Mouse (Mus musculus) heart, embryonic 12.5 days (tissue): ENCODE measurements around the gene Prpf38b. TPM values are rescaled to one million over a fixed set of nuclear protein-coding genes. Genes with fewer than 3 reads are reported as not detected.

Experiments
- ATAC-seq: fragments of 200-750 bp; cut with Nextera tagmentation; 2 replicates; pipeline ENCODE4 v1.8.0; 2017; ENCODE audit warnings: moderate TSS enrichment, moderate library complexity; ENCODE audit not compliant: insufficient number of reproducible peaks, low FRiP score
- H3K27ac ChIP-seq: fragments of 300-500 bp; sonication (generic); 2 replicates; pipeline ENCODE4 v1.5.1; 2016; ENCODE audit warnings: mild to moderate bottlenecking, moderate library complexity; ENCODE audit not compliant: poor library complexity, severe bottlenecking
- H3K27me3 ChIP-seq: fragments of 300-500 bp; sonication (generic); replicated peaks from 2 replicates; pipeline ENCODE4 v1.6.1; 2016; ENCODE audit warnings: mild to moderate bottlenecking, moderate library complexity
- H3K36me3 ChIP-seq: fragments of 300-500 bp; sonication (generic); 2 replicates; pipeline ENCODE4 v1.6.1; 2016; ENCODE audit warnings: mild to moderate bottlenecking, moderate library complexity
- H3K4me1 ChIP-seq: fragments of 300-500 bp; sonication (generic); replicated peaks from 2 replicates; pipeline ENCODE4 v1.6.1; 2016; ENCODE audit warnings: mild to moderate bottlenecking
- H3K4me2 ChIP-seq: fragments of 300-500 bp; sonication (generic); 2 replicates; pipeline ENCODE4 v1.6.1; 2016; ENCODE audit warnings: mild to moderate bottlenecking, moderate library complexity
- H3K4me3 ChIP-seq: fragments of 300-500 bp; sonication (generic); 2 replicates; pipeline ENCODE4 v1.5.1; 2016; ENCODE audit warnings: mild to moderate bottlenecking
- H3K9ac ChIP-seq: fragments of 300-500 bp; sonication (generic); 2 replicates; pipeline ENCODE4 v1.6.1; 2016; ENCODE audit warnings: mild to moderate bottlenecking, moderate library complexity
- H3K9me3 ChIP-seq: fragments of 300-500 bp; sonication (generic); replicated peaks from 2 replicates; pipeline ENCODE4 v1.6.1; 2016; ENCODE audit warnings: mild to moderate bottlenecking, moderate library complexity
- whole genome bisulfite sequencing: fragments of 180-500 bp; shearing (Covaris S2); methylation state at CpG from one replicate; pipeline ENCODE4 v1.1.7; 2016; 5-methylcytosine and 5-hydroxymethylcytosine counted together
- polyA plus RNA-seq: library from polyadenylated mRNA; unstranded; fragments of >200 nt; fragmentation: Nextera tagmentation; extraction: Ambion mirVana; gene quantifications from 2 replicates; pipeline ENCODE4 v1.2.1, GENCODE M21; 2016

Gene Prpf38b
- polyA plus RNA-seq, 1 experiment from 2014 or later = 72.6 TPM

DNA sequence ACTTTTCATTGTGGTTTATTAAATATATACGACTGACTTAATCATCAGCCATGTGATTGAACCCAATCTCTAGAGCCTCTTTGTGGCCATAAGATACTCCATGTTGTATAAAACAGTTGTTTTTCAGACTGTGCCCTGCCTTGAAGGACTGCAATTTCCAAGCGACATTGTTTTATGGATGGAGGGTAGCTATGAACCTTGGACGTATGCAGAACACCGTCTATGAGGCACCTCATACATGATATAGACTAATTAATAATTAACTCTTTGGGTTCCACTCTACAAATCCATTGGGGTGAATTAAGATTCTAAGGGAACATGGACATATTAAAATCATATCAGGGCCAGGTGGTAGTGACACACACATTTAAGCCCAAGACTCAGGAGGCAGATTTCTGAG lies 14.2 kb upstream of the Prpf38b start:
- Histone ChIP-seq H3K9me3 (peaks cover 4% of the 10 kb centered on the region; the same call in 1 of the 2 replicates), H3K4me3 (no peak overlapping the region), H3K27ac (no peak overlapping the region), H3K9ac (no peak overlapping the region), H3K4me2 (no peak overlapping the region), H3K36me3 (no peaks in the 10 kb centered on the region), H3K27me3 (no peaks in the 10 kb centered on the region), H3K4me1 (no peaks in the 10 kb centered on the region)
- 86% methylated on average over 4 of the region's 4 CpGs for WGBS
- ATAC-seq = no peak

DNA sequence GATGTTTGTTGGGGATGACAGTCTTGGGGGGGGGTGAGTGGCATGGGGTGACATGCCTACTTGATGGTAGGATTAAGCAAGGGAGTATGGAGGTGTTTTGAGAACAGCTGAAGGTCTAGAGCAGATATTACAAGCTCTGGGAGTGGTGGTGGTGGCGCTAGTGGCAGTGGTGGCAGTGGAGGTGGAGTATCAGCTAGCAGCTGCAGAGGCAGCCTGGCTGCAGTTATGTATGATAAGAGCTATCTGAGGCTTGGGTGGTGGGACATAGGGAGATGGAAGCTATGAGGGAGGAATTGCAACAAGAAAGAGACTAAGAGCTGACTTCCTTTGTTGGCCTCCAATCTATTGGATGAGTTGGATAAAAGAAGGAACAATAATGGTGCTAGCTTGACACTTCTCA lies 10.3 kb upstream of the Prpf38b start:
- no peaks in the 10 kb centered on the region for H3K9me3 ChIP-seq
- ATAC-seq = 0 out of 2 replicates have a peak, but pooled peaks have one; percentile 42
- H3K4me3 ChIP-seq = no peak overlapping the region
- no peak overlapping the region for H3K4me2 ChIP-seq
- no peaks in the 10 kb centered on the region for H3K4me1 ChIP-seq
- H3K27me3 ChIP-seq = no peaks in the 10 kb centered on the region
- WGBS = 70% methylated on average over 1 of the region's 1 CpGs
- no peak overlapping the region for H3K9ac ChIP-seq
- H3K36me3 ChIP-seq = no peaks in the 10 kb centered on the region
- H3K27ac ChIP-seq = no peak overlapping the region

DNA sequence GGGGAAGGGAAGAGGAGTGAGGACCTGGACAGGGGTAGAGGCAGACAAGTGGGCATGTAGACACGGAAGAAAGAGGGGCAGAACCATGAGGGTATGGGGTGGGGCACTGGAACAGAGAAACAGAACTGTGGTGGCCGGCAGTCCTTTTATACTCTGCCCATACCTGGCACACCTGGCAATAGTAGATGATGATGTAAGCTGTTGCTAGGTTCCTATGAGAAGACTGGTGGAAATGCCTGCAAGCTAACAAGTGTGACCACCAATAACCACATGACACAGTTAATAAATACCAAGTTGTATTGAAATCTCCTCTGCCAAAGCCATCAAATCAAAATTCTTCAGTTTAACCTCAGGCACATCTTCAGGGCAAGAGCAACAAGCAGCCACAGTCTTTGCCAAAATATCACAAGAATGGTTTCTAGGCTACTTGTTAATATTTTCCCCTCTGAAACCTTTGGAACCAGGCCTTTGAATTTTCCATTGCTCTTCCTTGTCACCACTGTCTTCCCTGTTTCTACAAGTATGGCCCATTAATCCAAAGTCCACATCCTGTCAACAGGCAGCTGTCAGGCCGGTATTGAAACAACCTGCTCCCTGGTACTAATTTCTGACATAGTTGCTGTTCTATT lies 9.0 kb upstream of the Prpf38b start:
- no peak overlapping the region for H3K4me3 ChIP-seq
- no peak for ATAC-seq
- no peaks in the 10 kb centered on the region for H3K36me3 ChIP-seq
- 82% methylated on average over 3 of the region's 3 CpGs for WGBS
- H3K9me3 ChIP-seq = no peaks in the 10 kb centered on the region
- no peak overlapping the region for H3K9ac ChIP-seq
- no peak overlapping the region for H3K27ac ChIP-seq
- H3K4me2 ChIP-seq = no peak overlapping the region
- H3K27me3 ChIP-seq = no peaks in the 10 kb centered on the region
- no peaks in the 10 kb centered on the region for H3K4me1 ChIP-seq

DNA sequence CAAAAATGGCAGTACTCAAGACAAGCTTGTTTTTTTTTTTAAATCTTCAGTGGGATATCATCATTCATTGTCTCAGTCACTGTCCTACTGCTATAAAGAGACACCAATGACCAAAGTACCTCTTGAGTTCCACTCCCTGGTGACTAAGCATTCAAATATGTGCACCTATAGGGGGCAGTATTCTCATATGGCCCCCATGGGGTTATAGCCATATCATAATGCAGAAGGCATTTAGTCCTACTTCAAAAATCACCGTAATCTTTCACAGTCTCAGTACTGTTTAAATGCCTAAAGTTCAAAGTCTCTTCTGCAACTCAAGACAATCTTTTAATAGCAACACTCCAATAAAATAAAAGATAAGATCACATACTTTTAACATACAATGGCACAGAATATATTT lies 7.3 kb upstream of the Prpf38b start:
- Histone ChIP-seq H3K9me3 (no peaks in the 10 kb centered on the region), H3K4me3 (no peak overlapping the region), H3K36me3 (no peaks in the 10 kb centered on the region), H3K27ac (no peak overlapping the region), H3K9ac (no peak overlapping the region), H3K4me1 (no peaks in the 10 kb centered on the region), H3K4me2 (no peak overlapping the region), H3K27me3 (no peaks in the 10 kb centered on the region)
- 83% methylated on average over 1 of the region's 1 CpGs for WGBS
- no peak for ATAC-seq

DNA sequence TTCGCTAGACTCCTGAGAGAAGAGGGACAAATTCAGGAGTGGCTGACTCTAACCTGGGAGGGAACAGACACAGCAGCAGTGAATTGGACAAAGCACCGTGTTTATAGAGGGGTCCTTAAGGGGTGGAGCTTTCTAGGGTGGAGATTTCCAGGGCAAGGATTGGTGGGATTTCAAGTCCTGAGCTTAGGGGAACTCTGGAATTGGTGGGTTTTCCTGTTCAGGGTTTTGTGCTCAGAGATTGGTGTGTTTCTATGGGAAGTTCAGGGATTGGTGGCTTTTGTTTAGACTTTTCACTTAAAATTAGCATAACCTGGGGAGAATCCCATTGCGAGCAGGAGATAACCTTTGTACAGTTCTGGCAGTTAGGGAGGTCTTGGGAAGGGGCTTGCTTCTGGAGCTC lies 6.5 kb upstream of the Prpf38b start:
- Histone ChIP-seq H3K36me3 (no peaks in the 10 kb centered on the region), H3K4me3 (no peak overlapping the region), H3K9ac (no peak overlapping the region), H3K9me3 (no peaks in the 10 kb centered on the region), H3K27me3 (no peaks in the 10 kb centered on the region), H3K4me1 (no peaks in the 10 kb centered on the region), H3K4me2 (no peak overlapping the region), H3K27ac (no peak overlapping the region)
- 54% methylated on average over 3 of the region's 3 CpGs for WGBS
- ATAC-seq = no peak

DNA sequence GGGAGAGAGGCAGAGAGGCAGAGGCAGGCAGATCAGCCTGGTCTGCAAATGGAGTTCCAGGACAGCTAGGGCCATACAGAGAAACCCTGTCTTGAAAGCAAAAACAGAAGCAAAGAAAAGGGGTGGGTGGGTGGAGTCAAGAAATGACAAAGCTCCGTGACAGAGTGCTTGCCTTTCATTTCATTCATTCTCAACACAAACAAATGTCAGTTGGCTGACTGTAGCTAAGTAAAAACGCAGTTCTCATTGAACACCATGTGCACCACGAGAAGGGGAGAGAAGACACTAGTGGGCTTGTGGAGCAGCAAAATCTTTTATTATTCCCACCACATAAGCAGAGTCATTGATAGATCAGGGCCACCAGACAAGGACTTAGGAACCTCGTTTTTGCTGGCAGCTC lies 5.3 kb upstream of the Prpf38b start:
- Histone ChIP-seq H3K27ac (no peak overlapping the region), H3K9me3 (no peaks in the 10 kb centered on the region), H3K4me1 (0 out of 2 replicates have a peak, but pooled peaks cover 2% of the 10 kb centered on the region), H3K4me3 (no peak overlapping the region), H3K36me3 (no peaks in the 10 kb centered on the region), H3K27me3 (no peaks in the 10 kb centered on the region), H3K4me2 (no peak overlapping the region), H3K9ac (no peak overlapping the region)
- 60% methylated on average over 4 of the region's 4 CpGs for WGBS
- ATAC-seq = no peak

DNA sequence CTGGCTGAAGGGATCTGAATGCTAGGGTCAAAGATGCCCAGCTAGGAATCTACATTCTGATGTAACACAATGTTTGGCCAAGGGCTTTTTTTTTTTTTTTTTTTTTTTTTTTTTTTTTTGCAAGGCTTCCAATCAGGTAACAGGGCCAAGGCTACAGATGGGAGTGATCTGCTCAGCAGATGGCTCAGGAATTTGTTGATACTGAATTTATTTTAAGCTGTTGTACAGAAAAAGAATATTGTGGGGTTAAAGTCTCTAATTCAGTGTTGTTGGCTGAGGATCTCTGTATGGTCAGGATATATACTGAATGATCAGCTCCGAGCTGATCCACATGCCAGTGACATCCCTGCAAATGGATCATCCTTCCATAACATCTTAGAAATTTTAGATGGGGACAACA lies 4.5 kb upstream of the Prpf38b start:
- no peaks in the 10 kb centered on the region for H3K27me3 ChIP-seq
- no peak for ATAC-seq
- no peaks in the 10 kb centered on the region for H3K36me3 ChIP-seq
- H3K27ac ChIP-seq = no peak overlapping the region
- no peak overlapping the region for H3K4me3 ChIP-seq
- 0 out of 2 replicates have a peak, but pooled peaks cover 2% of the 10 kb centered on the region for H3K4me1 ChIP-seq
- 81% methylated on average over 1 of the region's 1 CpGs for WGBS
- no peaks in the 10 kb centered on the region for H3K9me3 ChIP-seq
- no peak overlapping the region for H3K4me2 ChIP-seq
- no peak overlapping the region for H3K9ac ChIP-seq

DNA sequence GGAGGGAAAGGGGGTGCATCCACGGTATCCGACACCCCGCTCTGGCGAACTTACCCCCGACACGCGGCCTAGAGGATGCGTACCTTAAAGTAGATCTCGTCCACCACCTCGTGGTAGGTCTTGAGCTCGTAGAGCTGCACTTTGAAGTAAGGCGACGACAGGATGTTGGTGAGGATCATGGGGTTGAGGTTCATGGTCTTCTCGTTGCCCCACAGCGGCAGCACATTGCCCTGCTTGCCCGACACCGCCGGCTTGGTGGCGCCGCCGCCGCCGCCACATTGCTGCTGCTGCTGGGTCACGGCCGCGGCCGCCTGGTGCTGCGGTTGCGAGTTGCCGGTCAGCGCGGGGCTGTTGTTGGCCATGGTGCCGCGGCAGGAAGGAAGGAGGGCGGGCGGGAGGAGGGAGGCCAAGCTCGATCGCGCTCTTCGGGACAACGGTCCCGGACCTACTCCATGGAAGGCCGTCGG lies 413 bp downstream of the Prpf38b start:
- peak overlapping the region; percentile 99 for H3K4me2 ChIP-seq
- peaks cover 5% of the 10 kb centered on the region for H3K36me3 ChIP-seq
- H3K27ac ChIP-seq = peak overlapping the region; percentile 99
- peaks cover 13% of the 10 kb centered on the region for H3K4me1 ChIP-seq
- H3K4me3 ChIP-seq = peak overlapping the region; percentile 85
- WGBS = under 1% methylated on average over 42 of the region's 44 CpGs
- no peaks in the 10 kb centered on the region for H3K27me3 ChIP-seq
- H3K9ac ChIP-seq = peak overlapping the region; percentile 96
- no peaks in the 10 kb centered on the region for H3K9me3 ChIP-seq
- peak; percentile 88 for ATAC-seq

DNA sequence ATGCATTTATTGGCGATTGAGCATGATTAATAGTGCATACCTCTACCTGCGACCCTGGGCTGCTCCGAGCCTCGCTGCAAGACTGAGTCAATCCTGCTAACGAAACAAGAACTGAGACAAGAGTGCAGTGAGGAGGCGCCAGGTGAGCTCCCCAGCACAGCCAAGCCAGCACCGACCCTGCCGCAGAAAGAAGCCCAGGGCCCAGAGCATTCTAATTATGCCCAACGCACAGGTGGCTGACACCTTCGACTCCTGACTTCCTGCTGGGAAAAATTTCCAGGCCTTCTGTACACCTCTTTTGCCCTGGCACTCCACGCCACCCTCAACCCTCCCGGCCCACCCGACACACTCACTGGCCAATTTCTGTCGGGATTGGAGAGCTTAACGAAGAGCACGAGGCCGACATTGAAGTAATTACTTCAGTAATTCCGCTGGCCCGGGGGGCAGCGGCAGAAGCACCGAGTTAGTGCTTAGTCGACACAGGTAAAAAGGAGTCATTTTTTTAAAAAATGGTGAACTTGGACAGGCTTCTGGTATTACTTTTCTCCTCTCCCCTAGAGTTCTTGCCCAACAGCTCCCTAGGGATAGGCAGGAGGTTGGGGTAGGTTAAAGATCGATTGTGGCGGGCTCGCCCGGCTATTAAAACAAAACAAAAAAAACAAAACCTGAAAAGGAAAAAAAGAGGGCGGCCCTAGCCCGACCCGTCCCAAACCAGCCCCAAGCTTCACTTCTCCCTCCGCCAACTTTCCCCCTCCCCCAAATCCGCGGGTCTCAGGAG lies 1.0 kb downstream of the Prpf38b start:
- peaks cover 13% of the 10 kb centered on the region for H3K4me1 ChIP-seq
- under 1% methylated on average over 32 of the region's 32 CpGs for WGBS
- no peak for ATAC-seq

DNA sequence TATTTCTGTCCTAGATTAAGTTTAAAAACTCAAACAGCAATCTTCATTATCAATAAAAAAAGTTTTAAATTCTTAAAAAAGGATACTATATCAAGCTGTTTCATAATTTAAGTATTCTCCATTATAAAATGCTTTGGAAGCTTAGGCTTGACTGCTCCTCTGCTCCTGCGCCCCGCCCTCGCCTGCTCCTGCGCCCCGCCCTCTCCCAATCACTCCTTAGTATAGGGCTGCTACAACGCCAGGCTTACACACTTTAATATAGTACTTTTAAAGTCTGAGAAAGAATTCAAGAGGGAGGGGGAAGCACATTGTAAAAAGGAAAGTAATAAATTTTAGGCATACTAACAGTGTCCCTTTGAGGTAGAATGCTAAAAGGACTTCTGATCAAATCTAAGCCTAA lies 8.6 kb downstream of the Prpf38b start:
- Histone ChIP-seq H3K36me3 (peaks cover 54% of the 10 kb centered on the region), H3K27me3 (no peaks in the 10 kb centered on the region), H3K4me1 (no peaks in the 10 kb centered on the region), H3K9ac (no peak overlapping the region), H3K4me2 (no peak overlapping the region), H3K27ac (no peak overlapping the region), H3K9me3 (0 out of 2 replicates have a peak, but pooled peaks cover 4% of the 10 kb centered on the region), H3K4me3 (no peak overlapping the region)
- ATAC-seq = no peak
- 88% methylated on average over 6 of the region's 6 CpGs for WGBS

More for the DNA sequence above, 1.0 kb downstream of the Prpf38b start:
- H3K4me3 ChIP-seq = peak overlapping the region; percentile 85
- peak overlapping the region; percentile 96 for H3K9ac ChIP-seq
- H3K4me2 ChIP-seq = peak overlapping the region; percentile 99
- no peaks in the 10 kb centered on the region for H3K27me3 ChIP-seq
- H3K27ac ChIP-seq = peak overlapping the region; percentile 99
- no peaks in the 10 kb centered on the region for H3K9me3 ChIP-seq
- H3K36me3 ChIP-seq = peaks cover 10% of the 10 kb centered on the region

DNA sequence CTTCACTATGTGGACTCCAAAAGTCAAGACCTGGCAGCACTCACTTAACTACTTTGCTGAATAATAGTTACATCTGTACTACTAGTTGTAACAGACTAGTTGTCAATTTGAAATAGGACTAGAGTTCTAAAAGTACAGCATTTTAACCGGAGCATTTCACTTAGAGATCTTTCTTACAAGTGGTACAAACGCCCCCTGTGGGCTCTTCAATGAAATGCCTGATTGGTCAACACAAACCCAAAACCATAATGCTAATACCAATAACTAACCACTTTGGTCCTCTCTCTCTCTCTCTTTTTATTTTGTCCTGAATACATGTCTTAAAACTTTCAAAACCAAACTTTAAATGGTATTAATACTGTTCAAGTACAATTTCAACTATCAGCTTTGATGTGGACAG lies 9.5 kb downstream of the Prpf38b start:
- Histone ChIP-seq H3K4me2 (no peak overlapping the region), H3K9me3 (0 out of 2 replicates have a peak, but pooled peaks cover 4% of the 10 kb centered on the region), H3K9ac (no peak overlapping the region), H3K27me3 (no peaks in the 10 kb centered on the region), H3K4me1 (no peaks in the 10 kb centered on the region), H3K36me3 (peaks cover 51% of the 10 kb centered on the region), H3K4me3 (no peak overlapping the region), H3K27ac (no peak overlapping the region)
- ATAC-seq = no peak
- WGBS = 49% methylated on average over 2 of the region's 2 CpGs
